Mouse (Mus musculus): Measurements from ENCODE around the gene Gramd1c.
A peak's percentile ranks its signal among the peaks of the same experiment; 100 is the strongest.

Gene Gramd1c

DNA sequence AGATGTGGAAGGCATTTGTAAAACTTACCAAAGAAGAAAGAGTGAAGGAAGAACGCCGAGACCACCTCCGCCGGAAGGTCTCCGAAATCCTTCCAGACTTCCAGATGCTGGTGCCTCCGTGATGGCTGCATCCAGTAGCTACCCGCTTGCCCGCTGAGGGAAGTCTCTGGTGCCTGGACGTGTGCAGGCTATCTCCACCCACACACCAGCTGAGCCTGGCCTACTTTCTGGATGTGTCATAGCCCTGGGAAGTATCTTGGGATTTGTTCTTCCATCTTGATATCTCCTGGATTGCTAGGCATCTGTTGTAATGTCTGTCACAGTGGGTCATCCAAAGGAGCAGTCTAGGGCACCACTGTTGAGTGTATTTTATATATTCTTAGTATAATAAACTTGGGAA lies 99.9 kb downstream of the Gramd1c start:
- no peak for DNase-seq (ENCODE audit: low spot score in 2 of 2)

GRCm38 (mm10) chr16:43958038-43958437 lies 105.1 kb downstream of the Gramd1c start:
- DNase-seq (ENCODE audit: low spot score in 2 of 2) = no peak

- no peak for DNase-seq (ENCODE audit: low spot score in 2 of 2)
Measured at GRCm38 (mm10) chr16:43954913-43955312, 108.2 kb downstream of the Gramd1c start.

DNA sequence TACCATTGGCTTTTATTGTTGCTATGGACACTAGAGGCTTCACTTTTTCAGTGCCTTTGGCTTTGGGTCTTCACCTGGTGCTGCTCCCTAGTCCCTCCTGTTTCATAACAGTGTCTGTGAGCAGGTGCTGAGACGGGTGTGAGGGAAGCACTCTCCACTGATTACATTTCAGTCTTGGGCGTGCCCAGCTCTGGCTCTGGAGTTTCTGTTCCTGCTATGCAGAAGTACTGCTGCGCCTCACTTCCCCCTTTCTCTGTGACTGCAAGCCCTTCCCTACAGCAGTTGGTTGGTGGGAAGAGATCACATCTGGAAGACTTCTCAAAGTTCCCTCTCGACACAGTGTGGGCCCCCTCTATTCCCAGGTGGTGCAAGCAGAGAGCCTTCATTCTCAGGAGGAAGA lies 111.6 kb downstream of the Gramd1c start:
- peak; percentile 48 to 69 for DNase-seq (ENCODE audit: low spot score in 2 of 2)

DNA sequence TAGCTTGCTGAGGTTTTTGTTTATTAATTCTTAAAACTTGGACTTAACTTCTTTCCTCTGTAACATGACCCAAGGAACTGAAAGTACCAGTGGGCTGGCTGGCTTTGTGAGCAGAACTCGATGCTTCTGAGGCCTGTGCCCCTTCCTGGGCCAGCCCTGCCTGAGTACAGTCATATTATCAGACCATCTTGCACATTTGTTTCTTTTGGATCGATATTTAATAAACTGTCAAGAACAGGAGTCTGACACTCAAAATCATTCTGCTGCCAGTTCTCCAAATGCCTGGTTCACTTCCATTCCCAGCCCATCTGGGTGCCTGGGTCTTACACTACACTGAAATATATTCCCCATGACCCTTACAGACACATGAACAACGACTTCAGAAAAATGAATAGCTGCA lies 117.3 kb downstream of the Gramd1c start:
- no peak for DNase-seq (ENCODE audit: low spot score in 2 of 2)

DNA sequence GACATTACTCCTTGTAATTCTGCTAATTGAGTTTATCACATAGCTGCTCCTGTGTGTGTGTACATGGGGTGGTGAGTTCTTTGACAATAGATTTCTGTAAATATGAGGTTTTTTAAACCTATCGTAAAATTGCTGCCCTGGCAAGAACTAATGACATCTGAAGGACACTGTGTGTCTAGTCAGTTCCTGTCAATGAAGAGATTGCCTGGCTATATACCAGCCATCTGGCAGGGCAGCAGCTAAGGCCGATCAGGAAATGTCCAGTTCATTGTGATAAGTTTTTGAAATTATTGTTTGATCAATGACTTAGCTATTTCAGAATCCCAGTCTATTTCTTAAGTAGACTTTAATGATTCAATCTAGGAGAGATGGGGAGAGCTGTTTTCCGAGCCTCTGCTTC lies 117.8 kb downstream of the Gramd1c start:
- no peak for DNase-seq (ENCODE audit: low spot score in 2 of 2)

DNA sequence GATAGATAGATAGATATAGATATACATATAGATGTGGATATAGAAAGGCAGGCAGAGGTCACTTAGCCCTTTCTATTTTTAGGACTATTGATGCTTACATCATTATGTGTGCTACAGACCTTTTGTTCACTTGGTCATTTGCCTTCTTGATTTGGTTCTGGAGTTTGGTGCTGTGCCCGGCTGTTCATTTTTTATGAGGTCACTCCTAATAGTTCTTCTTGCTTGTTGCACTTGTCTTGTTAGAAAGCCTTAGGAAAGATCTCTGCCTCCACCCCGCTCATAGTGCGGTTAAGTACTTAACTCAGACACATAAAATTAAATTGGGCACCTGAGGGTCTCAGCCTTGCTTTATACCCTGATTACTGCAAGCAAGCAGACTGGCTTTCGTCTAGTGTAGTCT lies 122.3 kb downstream of the Gramd1c start:
- DNase-seq (ENCODE audit: low spot score in 2 of 2) = no peak

- no peak for DNase-seq (ENCODE audit: low spot score in 2 of 2)
Measured at GRCm38 (mm10) chr16:43935892-43936291, 127.3 kb downstream of the Gramd1c start.

GRCm38 (mm10) chr16:43935367-43935766 lies 127.8 kb downstream of the Gramd1c start:
- no peak for DNase-seq (ENCODE audit: low spot score in 2 of 2)

DNA sequence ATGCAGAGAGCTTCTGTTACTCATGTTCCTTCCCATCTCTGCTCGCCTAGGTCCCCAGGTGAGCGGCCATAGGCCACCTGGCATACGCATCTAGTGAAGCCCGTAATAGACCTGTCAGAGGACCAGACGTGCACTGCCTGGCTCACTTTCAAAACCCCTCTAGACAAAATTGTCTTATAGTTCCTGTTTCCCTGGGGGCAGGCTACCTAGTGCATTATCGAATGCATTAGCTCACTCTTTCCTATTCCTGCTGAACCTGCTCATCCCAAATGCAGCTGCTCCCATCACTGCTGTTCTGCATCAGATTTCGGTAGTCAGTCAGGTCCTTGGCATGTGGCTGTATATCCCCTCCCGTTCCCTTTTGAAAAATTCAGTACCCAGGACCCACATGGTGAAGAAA lies 128.3 kb downstream of the Gramd1c start:
- DNase-seq (ENCODE audit: low spot score in 2 of 2) = no peak

DNA sequence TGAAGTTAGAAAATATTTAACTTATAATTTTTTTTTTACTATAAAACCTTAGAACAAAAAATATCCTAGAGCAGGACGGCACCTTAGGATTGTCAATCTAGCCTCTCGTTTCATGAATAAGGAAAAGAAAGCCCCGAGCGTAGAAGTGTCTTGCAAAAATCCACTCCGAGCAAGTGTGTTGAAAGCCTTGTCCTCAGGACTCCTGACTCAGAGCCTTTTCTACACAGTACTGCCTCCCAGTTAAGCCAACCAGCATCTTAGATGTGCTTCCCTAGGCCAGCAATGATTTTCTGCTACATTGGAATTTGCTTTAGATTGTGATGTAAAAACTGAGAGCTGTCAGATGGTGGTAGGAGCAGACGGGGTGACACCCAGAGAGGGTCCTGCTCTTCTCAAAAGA lies 130.1 kb downstream of the Gramd1c start:
- no peak for DNase-seq (ENCODE audit: low spot score in 2 of 2)

- no peak for DNase-seq (ENCODE audit: low spot score in 2 of 2)
Measured at GRCm38 (mm10) chr16:43932319-43932718, 130.8 kb downstream of the Gramd1c start.

GRCm38 (mm10) chr16:43931502-43931901 lies 131.6 kb downstream of the Gramd1c start:
- no peak for DNase-seq (ENCODE audit: low spot score in 2 of 2)

- no peak for DNase-seq (ENCODE audit: low spot score in 2 of 2)
Measured at GRCm38 (mm10) chr16:43930577-43930976, 132.6 kb downstream of the Gramd1c start.

Measured in spleen, postnatal 4 days (tissue).